Mouse (Mus musculus): ENCODE data around the gene Dctn3. TPM values are rescaled to one million over a fixed set of nuclear protein-coding genes. Genes with fewer than 3 reads are reported as not detected.
A peak's percentile ranks its signal among the peaks of the same experiment; 100 is the strongest.
"Not testable (repeated sequence)": the region's sequence is repeated elsewhere in the genome, so short reads cannot be mapped to it uniquely, and the experiment has no call there.

The Dctn3 gene
- polyA plus RNA-seq, 1 experiment = 167 TPM

DNA sequence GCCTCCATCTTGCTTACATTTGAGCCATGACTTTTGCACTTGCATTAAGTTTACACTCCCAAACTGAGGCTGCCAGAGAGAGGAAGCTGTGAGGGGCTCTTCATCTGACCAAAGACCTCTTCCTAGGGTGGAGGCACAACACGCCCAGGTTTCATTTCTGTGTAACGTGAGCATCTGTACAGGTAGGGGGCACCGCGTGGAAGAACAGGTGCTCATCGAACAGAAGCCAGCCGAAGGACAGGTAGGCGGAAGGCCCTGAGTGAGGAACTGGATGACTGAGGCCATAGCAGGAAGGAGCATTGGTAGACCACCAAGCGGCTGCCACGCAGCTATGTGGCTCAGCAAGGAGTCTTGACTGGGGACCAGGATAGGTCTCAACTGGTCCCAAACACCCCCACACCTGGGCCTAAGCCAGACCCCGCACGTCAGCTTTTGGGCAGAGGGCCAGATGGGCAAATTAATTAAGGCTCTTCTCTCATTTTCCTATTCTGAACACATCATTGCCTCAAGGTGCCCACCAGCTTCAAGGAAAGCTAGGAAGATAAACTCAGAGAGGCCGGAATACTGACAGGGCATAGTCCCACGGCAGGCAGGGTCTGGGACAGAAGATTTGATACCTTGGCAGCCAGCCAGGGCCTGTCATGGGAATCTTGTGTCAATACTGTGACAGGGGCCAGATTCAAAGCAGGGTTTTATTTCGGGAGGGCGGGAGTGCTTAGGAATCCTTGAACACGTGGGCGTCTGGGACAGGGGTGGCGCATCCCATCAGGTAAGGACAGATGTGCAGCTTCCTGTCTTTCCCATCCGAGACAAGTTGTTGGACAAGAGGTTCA lies 16.8 kb downstream of the Dctn3 start:
- Histone ChIP-seq H3K4me1 (ENCODE audit: control insufficient read depth, insufficient read depth, low read length) (peaks cover 15% of the 10 kb centered on the region), H3K27me3 (ENCODE audit: control insufficient read depth, insufficient read depth, low read length) (no peaks in the 10 kb centered on the region), H3K4me3 (replicated peaks; ENCODE audit: insufficient read depth, low read depth, low read length) (no peak overlapping the region), H3K27ac (ENCODE audit: insufficient read depth, low read length) (no peak overlapping the region)
- DNase-seq = peak in 1 of 2 experiments; percentile 44
- TF ChIP-seq CTCF (IDR thresholded peaks at IDR 0.05; ENCODE audit: borderline replicate concordance, insufficient read depth, low read depth, low read length) (no peak), POLR2A (IDR thresholded peaks at IDR 0.05; ENCODE audit: borderline replicate concordance, insufficient read depth, low read length) (no peak)
- 47% methylated on average over 19 of the region's 19 CpGs for WGBS

- DNase-seq = no peak
- Histone ChIP-seq H3K27me3 (ENCODE audit: control insufficient read depth, insufficient read depth, low read length) (no peaks in the 10 kb centered on the region), H3K27ac (ENCODE audit: insufficient read depth, low read length) (no peak overlapping the region), H3K4me3 (replicated peaks; ENCODE audit: insufficient read depth, low read depth, low read length) (no peak overlapping the region), H3K4me1 (ENCODE audit: control insufficient read depth, insufficient read depth, low read length) (peaks cover 13% of the 10 kb centered on the region)
- 58% methylated on average over 5 of the region's 5 CpGs for WGBS
- TF ChIP-seq POLR2A (IDR thresholded peaks at IDR 0.05; ENCODE audit: borderline replicate concordance, insufficient read depth, low read length) (no peak), CTCF (IDR thresholded peaks at IDR 0.05; ENCODE audit: borderline replicate concordance, insufficient read depth, low read depth, low read length) (no peak)
Measured at GRCm38 (mm10) chr4:41704651-41705050, 18.3 kb downstream of the Dctn3 start.

GRCm38 (mm10) chr4:41702226-41702625 lies 20.7 kb downstream of the Dctn3 start:
- H3K27me3 ChIP-seq (ENCODE audit: control insufficient read depth, insufficient read depth, low read length); DNase-seq; H3K4me3 ChIP-seq (replicated peaks; ENCODE audit: insufficient read depth, low read depth, low read length); H3K27ac ChIP-seq (ENCODE audit: insufficient read depth, low read length): not testable (repeated sequence)
- WGBS = 87% methylated on average over 2 of the region's 2 CpGs
- H3K4me1 ChIP-seq (ENCODE audit: control insufficient read depth, insufficient read depth, low read length) = peaks cover 11% of the 10 kb centered on the region

DNA sequence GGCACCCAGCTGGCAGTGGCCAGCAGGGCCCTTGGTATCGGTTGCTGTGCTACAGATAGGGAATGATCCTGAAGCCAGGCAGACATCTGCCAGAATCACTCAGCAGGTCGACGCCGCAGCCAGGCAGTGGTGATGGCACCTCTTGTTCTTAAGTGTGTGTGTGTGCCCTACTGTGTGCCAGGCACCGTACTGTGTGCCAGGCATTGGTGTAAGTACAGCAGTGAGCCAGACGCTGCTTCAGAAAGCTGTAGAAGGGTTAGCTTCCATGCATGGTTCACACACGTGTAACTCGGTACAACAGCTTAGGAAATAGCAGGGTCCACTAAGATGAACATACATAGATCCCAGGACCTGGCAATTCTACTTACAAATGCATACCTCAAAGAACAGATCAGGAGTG lies 22.7 kb downstream of the Dctn3 start:
- not testable (repeated sequence) for H3K27ac ChIP-seq (ENCODE audit: insufficient read depth, low read length); H3K27me3 ChIP-seq (ENCODE audit: control insufficient read depth, insufficient read depth, low read length); DNase-seq; H3K4me3 ChIP-seq (replicated peaks; ENCODE audit: insufficient read depth, low read depth, low read length); H3K4me1 ChIP-seq (ENCODE audit: control insufficient read depth, insufficient read depth, low read length)
- WGBS = 43% methylated on average over 2 of the region's 8 CpGs

DNA sequence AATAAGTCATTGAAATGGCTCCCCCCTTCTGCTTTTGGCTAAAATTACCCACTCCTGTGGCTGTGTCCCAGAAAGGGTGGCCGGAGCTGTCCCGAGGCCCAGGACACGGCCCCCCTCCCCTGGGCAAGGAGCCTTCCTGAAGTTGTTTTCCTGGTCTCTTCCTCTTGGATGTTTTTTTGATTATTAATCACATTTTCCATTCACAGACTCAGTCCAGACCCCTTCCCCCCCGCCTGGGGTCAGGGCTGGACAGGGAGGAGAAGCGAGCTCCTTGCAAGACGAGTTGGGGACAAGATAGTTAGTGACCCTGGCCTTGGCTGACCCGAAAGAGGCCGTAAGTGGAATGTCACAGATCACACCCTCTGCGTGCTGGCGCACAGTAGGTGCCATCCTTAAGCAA lies 23.2 kb downstream of the Dctn3 start, which contains the start of gene Il11ra1:
Gene Il11ra1 (plus strand): TSS at position 207 of the 400 bp plus-strand sequence.
- not testable (repeated sequence) for DNase-seq; H3K27me3 ChIP-seq (ENCODE audit: control insufficient read depth, insufficient read depth, low read length); H3K4me1 ChIP-seq (ENCODE audit: control insufficient read depth, insufficient read depth, low read length); H3K27ac ChIP-seq (ENCODE audit: insufficient read depth, low read length); H3K4me3 ChIP-seq (replicated peaks; ENCODE audit: insufficient read depth, low read depth, low read length)
- WGBS = 81% methylated on average over 10 of the region's 10 CpGs

DNA sequence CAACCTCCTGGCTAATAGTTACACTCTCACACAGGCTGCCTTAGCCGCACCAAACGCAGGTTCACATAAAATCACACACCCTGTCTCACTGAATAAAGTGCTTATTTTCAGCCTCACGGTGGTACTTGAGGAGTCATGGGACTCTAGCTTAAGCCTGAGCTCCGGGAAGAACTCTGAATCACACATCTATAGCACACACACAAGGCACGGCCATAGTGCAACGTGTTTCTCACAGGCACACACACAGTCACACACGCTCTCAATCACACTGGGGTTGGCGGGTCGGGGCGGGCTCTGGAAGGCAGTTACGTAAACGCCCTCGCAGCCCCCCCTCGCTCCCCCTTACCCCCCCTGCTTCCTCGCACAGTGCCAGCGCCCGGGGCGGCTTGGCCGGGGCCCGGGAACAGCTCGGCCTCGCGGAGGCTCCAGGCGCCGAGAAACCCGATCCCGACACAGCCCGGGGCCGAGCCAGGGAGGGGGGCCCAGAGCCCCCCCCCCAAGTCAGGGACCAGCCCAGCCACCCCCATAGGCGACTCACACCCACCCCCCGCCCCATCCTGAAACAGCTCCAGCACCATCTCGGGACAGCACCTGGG lies 24.5 kb downstream of the Dctn3 start:
- H3K4me1 ChIP-seq (ENCODE audit: control insufficient read depth, insufficient read depth, low read length); H3K27me3 ChIP-seq (ENCODE audit: control insufficient read depth, insufficient read depth, low read length); H3K4me3 ChIP-seq (replicated peaks; ENCODE audit: insufficient read depth, low read depth, low read length); H3K27ac ChIP-seq (ENCODE audit: insufficient read depth, low read length): not testable (repeated sequence)
- DNase-seq = peak; percentile 69 to 75
- 4% methylated on average over 22 of the region's 32 CpGs for WGBS

DNA sequence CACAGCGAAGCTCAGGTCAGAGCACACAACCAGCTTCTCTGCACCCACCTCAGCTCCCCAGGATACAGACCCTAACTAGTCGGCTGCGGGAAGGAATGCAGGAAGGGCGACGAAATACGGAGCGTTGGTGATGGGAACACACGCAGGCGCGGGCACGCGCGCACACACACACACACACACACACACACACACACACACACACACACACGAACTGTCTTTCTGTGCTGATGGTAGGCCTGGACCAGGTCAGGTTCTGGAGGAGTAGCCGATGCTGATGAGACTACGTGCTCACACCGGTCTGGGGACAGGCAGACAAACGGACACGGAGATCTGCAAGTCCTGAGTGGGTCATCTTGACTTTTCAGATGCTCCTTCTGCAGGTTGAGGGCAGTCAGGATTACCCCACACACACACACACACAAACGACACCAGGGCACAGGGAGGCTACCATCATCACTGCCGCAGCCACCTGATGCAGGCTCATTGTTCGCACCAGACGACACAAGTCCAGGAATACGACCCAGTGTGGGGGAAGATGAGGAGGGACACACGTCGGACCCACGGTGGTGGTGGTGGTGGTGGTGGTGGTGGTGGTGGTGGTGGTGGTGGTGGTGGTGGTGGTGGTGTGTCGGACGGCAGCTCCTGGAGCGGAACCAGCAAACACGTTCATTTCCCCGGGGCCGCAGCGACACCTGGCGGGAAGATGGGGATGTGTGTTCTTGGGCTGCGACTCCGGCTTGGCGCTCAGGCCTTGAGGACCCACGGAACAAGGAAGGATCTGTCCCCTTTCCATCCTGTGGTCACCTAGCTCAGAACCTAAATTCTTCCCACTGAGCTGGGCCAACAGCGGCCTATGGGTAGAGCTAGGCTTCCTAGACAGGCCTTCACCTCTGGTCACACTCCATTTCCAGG lies 25.8 kb downstream of the Dctn3 start, which contains the start of gene Cntfr:
Gene Cntfr (minus strand): TSS at position 160 of the 912 bp plus-strand sequence.
- not testable (repeated sequence) for H3K27me3 ChIP-seq (ENCODE audit: control insufficient read depth, insufficient read depth, low read length); H3K4me3 ChIP-seq (replicated peaks; ENCODE audit: insufficient read depth, low read depth, low read length); H3K4me1 ChIP-seq (ENCODE audit: control insufficient read depth, insufficient read depth, low read length); H3K27ac ChIP-seq (ENCODE audit: insufficient read depth, low read length)
- WGBS = 43% methylated on average over 39 of the region's 40 CpGs
- TF ChIP-seq CTCF (IDR thresholded peaks at IDR 0.05; ENCODE audit: borderline replicate concordance, insufficient read depth, low read depth, low read length) = peak; percentile 67
- DNase-seq = peak; percentile 85 to 93

DNA sequence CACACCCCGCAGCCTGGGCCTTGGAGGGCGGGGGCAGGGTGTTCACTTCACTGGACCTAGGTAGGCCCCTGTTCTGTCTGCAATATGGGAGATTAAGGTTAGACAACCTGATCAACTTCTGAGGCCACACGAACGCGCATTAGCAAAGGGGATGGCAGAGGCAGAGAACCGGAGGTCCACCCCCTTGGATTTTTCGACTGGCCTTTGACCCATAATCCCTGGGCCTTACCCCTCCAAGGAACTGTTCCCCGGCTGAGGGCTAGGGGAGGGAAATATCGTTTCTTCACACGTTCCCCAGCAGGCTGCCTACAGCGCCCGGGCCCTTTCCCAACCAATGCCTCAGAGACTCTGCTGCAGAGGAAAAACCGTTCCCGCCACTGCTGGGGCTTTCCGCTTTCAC lies 26.5 kb downstream of the Dctn3 start:
- not testable (repeated sequence) for DNase-seq; H3K27me3 ChIP-seq (ENCODE audit: control insufficient read depth, insufficient read depth, low read length)
- WGBS = 83% methylated on average over 13 of the region's 15 CpGs

DNA sequence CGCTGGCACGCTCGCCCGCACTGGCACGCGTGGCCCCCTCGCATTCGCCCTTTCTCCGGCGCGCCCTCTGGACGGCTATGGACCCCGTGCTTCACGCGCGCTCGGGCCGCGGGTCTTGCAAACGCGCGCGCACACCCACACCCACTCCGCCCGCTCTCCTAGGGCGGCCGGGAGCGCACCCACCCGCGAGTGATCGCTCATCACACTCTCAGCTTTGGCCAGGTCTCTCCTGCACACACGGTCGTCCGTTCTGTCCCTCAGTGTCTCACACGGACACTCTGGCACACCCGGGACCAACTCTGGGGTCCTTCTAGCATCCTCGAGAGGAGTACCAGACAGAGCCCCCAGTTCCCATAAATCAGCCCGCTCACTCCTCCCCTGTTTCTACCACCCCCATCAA lies 27.2 kb downstream of the Dctn3 start:
- not testable (repeated sequence) for H3K27me3 ChIP-seq (ENCODE audit: control insufficient read depth, insufficient read depth, low read length); H3K27ac ChIP-seq (ENCODE audit: insufficient read depth, low read length); H3K4me1 ChIP-seq (ENCODE audit: control insufficient read depth, insufficient read depth, low read length); H3K4me3 ChIP-seq (replicated peaks; ENCODE audit: insufficient read depth, low read depth, low read length); DNase-seq
- WGBS = 7% methylated on average over 16 of the region's 38 CpGs

More for the DNA sequence above, 26.5 kb downstream of the Dctn3 start:
- H3K4me1 ChIP-seq (ENCODE audit: control insufficient read depth, insufficient read depth, low read length); H3K27ac ChIP-seq (ENCODE audit: insufficient read depth, low read length); H3K4me3 ChIP-seq (replicated peaks; ENCODE audit: insufficient read depth, low read depth, low read length): not testable (repeated sequence)

DNA sequence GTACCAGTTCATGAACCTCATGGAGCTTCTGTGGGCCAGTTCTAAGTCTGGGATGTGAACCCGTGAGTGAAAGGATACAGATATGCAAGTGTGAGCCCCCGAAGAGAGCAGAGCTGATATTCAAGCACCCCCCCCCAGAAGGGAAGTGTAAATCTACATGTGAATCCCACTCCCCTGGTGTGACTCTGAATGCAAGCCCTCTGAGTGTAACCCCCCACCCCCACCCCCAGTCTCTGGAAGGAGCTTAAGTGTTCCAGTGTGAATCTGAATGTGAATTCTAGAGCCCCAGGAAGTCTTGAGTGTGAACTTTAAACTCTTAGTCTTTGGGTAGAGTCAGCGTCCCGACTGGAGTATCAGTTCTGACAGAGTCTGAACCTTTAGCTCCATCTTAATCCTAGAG lies 29.5 kb downstream of the Dctn3 start:
- H3K27me3 ChIP-seq (ENCODE audit: control insufficient read depth, insufficient read depth, low read length); H3K27ac ChIP-seq (ENCODE audit: insufficient read depth, low read length); H3K4me3 ChIP-seq (replicated peaks; ENCODE audit: insufficient read depth, low read depth, low read length); DNase-seq; H3K4me1 ChIP-seq (ENCODE audit: control insufficient read depth, insufficient read depth, low read length): not testable (repeated sequence)
- 24% methylated on average over 4 of the region's 4 CpGs for WGBS

DNA sequence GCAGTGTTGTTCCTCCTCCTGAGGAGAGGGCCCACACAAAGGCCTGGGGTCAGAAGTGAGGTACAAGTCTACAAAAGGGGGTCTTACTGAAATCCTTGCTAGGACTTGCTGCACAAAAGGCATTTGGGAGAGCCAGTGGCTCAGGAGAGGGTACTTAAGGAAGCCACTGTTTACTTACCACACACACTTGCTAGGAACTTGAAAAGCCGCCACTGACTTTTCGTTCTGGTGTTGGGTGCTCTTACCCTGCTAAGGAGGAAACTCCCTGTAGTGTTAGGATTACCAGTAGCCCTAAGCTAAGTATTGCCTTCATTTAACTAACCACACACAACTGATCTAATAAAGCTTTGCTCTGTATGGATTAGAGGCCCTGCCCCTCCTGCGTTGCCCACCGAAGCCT lies 33.0 kb downstream of the Dctn3 start:
- H3K4me1 ChIP-seq (ENCODE audit: control insufficient read depth, insufficient read depth, low read length); H3K27me3 ChIP-seq (ENCODE audit: control insufficient read depth, insufficient read depth, low read length); H3K4me3 ChIP-seq (replicated peaks; ENCODE audit: insufficient read depth, low read depth, low read length); DNase-seq; H3K27ac ChIP-seq (ENCODE audit: insufficient read depth, low read length): not testable (repeated sequence)
- WGBS = no CpG with 5 or more reads among the region's 4 CpGs
